Mouse (Mus musculus): ENCODE results near the gene Pde4d. TPM values are rescaled to one million over a fixed set of nuclear protein-coding genes. Genes with fewer than 3 reads are reported as not detected.

Gene Pde4d
- polyA plus RNA-seq, 1 experiment from 2014 or later = 14.6 TPM

- Histone ChIP-seq H3K36me3 (replicated peaks; ENCODE audit: control insufficient read depth, insufficient read depth, low read depth, low read length) (no peaks in the 10 kb centered on the region), H3K9me3 (replicated peaks; ENCODE audit: control insufficient read depth, low read length) (no peaks in the 10 kb centered on the region), H3K4me2 (ENCODE audit: low read depth, low read length) (no peak overlapping the region), H3K9ac (replicated peaks; ENCODE audit: low read length) (no peak overlapping the region), H3K4me3 (ENCODE audit: low read depth, low read length) (no peak overlapping the region), H3K27me3 (ENCODE audit: control insufficient read depth, insufficient read depth, low read length) (no peaks in the 10 kb centered on the region), H3K4me1 (ENCODE audit: control insufficient read depth, insufficient read depth, low read length) (no peaks in the 10 kb centered on the region), H3K27ac (replicated peaks; ENCODE audit: low read depth, low read length) (no peak overlapping the region)
- DNase-seq (ENCODE audit: low spot score) (no peak), ATAC-seq (replicated peaks; ENCODE audit: insufficient number of reproducible peaks, low FRiP score, low TSS enrichment, low read depth) (no peak)
- WGBS = 92% methylated on average over 7 of the region's 7 CpGs
These were observed 1388.2 kb downstream of the Pde4d start for GRCm38 (mm10) chr13:109837921-109838320.

- 22% methylated on average over 2 of the region's 2 CpGs for WGBS
- no peak overlapping the region for H3K9ac ChIP-seq (replicated peaks; ENCODE audit: low read length)
- no peaks in the 10 kb centered on the region for H3K9me3 ChIP-seq (replicated peaks; ENCODE audit: control insufficient read depth, low read length)
- H3K4me2 ChIP-seq (ENCODE audit: low read depth, low read length) = no peak overlapping the region
- no peaks in the 10 kb centered on the region for H3K36me3 ChIP-seq (replicated peaks; ENCODE audit: control insufficient read depth, insufficient read depth, low read depth, low read length)
- DNase-seq (ENCODE audit: low spot score) = no peak
- ATAC-seq (replicated peaks; ENCODE audit: insufficient number of reproducible peaks, low FRiP score, low TSS enrichment, low read depth) = no peak
- no peak overlapping the region for H3K27ac ChIP-seq (replicated peaks; ENCODE audit: low read depth, low read length)
- H3K4me3 ChIP-seq (ENCODE audit: low read depth, low read length) = no peak overlapping the region
- H3K4me1 ChIP-seq (ENCODE audit: control insufficient read depth, insufficient read depth, low read length) = no peaks in the 10 kb centered on the region
- no peaks in the 10 kb centered on the region for H3K27me3 ChIP-seq (ENCODE audit: control insufficient read depth, insufficient read depth, low read length)
These were observed 1390.5 kb downstream of the Pde4d start for GRCm38 (mm10) chr13:109840251-109840650.

- H3K27me3 ChIP-seq (ENCODE audit: control insufficient read depth, insufficient read depth, low read length) = no peaks in the 10 kb centered on the region
- no peak overlapping the region for H3K4me3 ChIP-seq (ENCODE audit: low read depth, low read length)
- DNase-seq (ENCODE audit: low spot score) (no peak), ATAC-seq (replicated peaks; ENCODE audit: insufficient number of reproducible peaks, low FRiP score, low TSS enrichment, low read depth) (no peak)
- H3K9ac ChIP-seq (replicated peaks; ENCODE audit: low read length) = no peak overlapping the region
- no peaks in the 10 kb centered on the region for H3K36me3 ChIP-seq (replicated peaks; ENCODE audit: control insufficient read depth, insufficient read depth, low read depth, low read length)
- H3K4me2 ChIP-seq (ENCODE audit: low read depth, low read length) = no peak overlapping the region
- H3K9me3 ChIP-seq (replicated peaks; ENCODE audit: control insufficient read depth, low read length) = no peaks in the 10 kb centered on the region
- H3K4me1 ChIP-seq (ENCODE audit: control insufficient read depth, insufficient read depth, low read length) = no peaks in the 10 kb centered on the region
- no peak overlapping the region for H3K27ac ChIP-seq (replicated peaks; ENCODE audit: low read depth, low read length)
- 83% methylated on average over 2 of the region's 2 CpGs for WGBS
These were observed 1391.5 kb downstream of the Pde4d start for GRCm38 (mm10) chr13:109841140-109841822.

- Histone ChIP-seq H3K9ac (replicated peaks; ENCODE audit: low read length) (no peak overlapping the region), H3K27me3 (ENCODE audit: control insufficient read depth, insufficient read depth, low read length) (no peaks in the 10 kb centered on the region), H3K27ac (replicated peaks; ENCODE audit: low read depth, low read length) (no peak overlapping the region), H3K4me3 (ENCODE audit: low read depth, low read length) (no peak overlapping the region), H3K4me2 (ENCODE audit: low read depth, low read length) (no peak overlapping the region), H3K4me1 (ENCODE audit: control insufficient read depth, insufficient read depth, low read length) (no peaks in the 10 kb centered on the region), H3K9me3 (replicated peaks; ENCODE audit: control insufficient read depth, low read length) (no peaks in the 10 kb centered on the region), H3K36me3 (replicated peaks; ENCODE audit: control insufficient read depth, insufficient read depth, low read depth, low read length) (no peaks in the 10 kb centered on the region)
- WGBS = 90% methylated on average over 2 of the region's 2 CpGs
- DNase-seq (ENCODE audit: low spot score) = no peak
- no peak for ATAC-seq (replicated peaks; ENCODE audit: insufficient number of reproducible peaks, low FRiP score, low TSS enrichment, low read depth)
These were observed 1393.2 kb downstream of the Pde4d start for GRCm38 (mm10) chr13:109842982-109843381.

GRCm38 (mm10) chr13:109844828-109845227 lies 1395.1 kb downstream of the Pde4d start:
- Histone ChIP-seq H3K4me2 (ENCODE audit: low read depth, low read length) (no peak overlapping the region), H3K4me3 (ENCODE audit: low read depth, low read length) (no peak overlapping the region), H3K4me1 (ENCODE audit: control insufficient read depth, insufficient read depth, low read length) (no peaks in the 10 kb centered on the region), H3K9me3 (replicated peaks; ENCODE audit: control insufficient read depth, low read length) (no peaks in the 10 kb centered on the region), H3K27me3 (ENCODE audit: control insufficient read depth, insufficient read depth, low read length) (no peaks in the 10 kb centered on the region), H3K36me3 (replicated peaks; ENCODE audit: control insufficient read depth, insufficient read depth, low read depth, low read length) (no peaks in the 10 kb centered on the region), H3K9ac (replicated peaks; ENCODE audit: low read length) (no peak overlapping the region), H3K27ac (replicated peaks; ENCODE audit: low read depth, low read length) (no peak overlapping the region)
- ATAC-seq (replicated peaks; ENCODE audit: insufficient number of reproducible peaks, low FRiP score, low TSS enrichment, low read depth) (no peak), DNase-seq (ENCODE audit: low spot score) (no peak)
- WGBS = 84% methylated on average over 6 of the region's 6 CpGs

- 87% methylated on average over 1 of the region's 1 CpGs for WGBS
- ATAC-seq (replicated peaks; ENCODE audit: insufficient number of reproducible peaks, low FRiP score, low TSS enrichment, low read depth) (no peak), DNase-seq (ENCODE audit: low spot score) (no peak)
- Histone ChIP-seq H3K27me3 (ENCODE audit: control insufficient read depth, insufficient read depth, low read length) (no peaks in the 10 kb centered on the region), H3K4me1 (ENCODE audit: control insufficient read depth, insufficient read depth, low read length) (no peaks in the 10 kb centered on the region), H3K4me2 (ENCODE audit: low read depth, low read length) (no peak overlapping the region), H3K36me3 (replicated peaks; ENCODE audit: control insufficient read depth, insufficient read depth, low read depth, low read length) (no peaks in the 10 kb centered on the region), H3K27ac (replicated peaks; ENCODE audit: low read depth, low read length) (no peak overlapping the region), H3K4me3 (ENCODE audit: low read depth, low read length) (no peak overlapping the region), H3K9me3 (replicated peaks; ENCODE audit: control insufficient read depth, low read length) (no peaks in the 10 kb centered on the region), H3K9ac (replicated peaks; ENCODE audit: low read length) (no peak overlapping the region)
These were observed 1414.1 kb downstream of the Pde4d start for GRCm38 (mm10) chr13:109863826-109864225.

GRCm38 (mm10) chr13:109864311-109864710 lies 1414.6 kb downstream of the Pde4d start:
- ATAC-seq (replicated peaks; ENCODE audit: insufficient number of reproducible peaks, low FRiP score, low TSS enrichment, low read depth) (no peak), DNase-seq (ENCODE audit: low spot score) (no peak)
- Histone ChIP-seq H3K4me1 (ENCODE audit: control insufficient read depth, insufficient read depth, low read length) (no peaks in the 10 kb centered on the region), H3K36me3 (replicated peaks; ENCODE audit: control insufficient read depth, insufficient read depth, low read depth, low read length) (no peaks in the 10 kb centered on the region), H3K9me3 (replicated peaks; ENCODE audit: control insufficient read depth, low read length) (no peaks in the 10 kb centered on the region), H3K27ac (replicated peaks; ENCODE audit: low read depth, low read length) (no peak overlapping the region), H3K4me3 (ENCODE audit: low read depth, low read length) (no peak overlapping the region), H3K9ac (replicated peaks; ENCODE audit: low read length) (no peak overlapping the region), H3K4me2 (ENCODE audit: low read depth, low read length) (no peak overlapping the region), H3K27me3 (ENCODE audit: control insufficient read depth, insufficient read depth, low read length) (no peaks in the 10 kb centered on the region)
- 76% methylated on average over 6 of the region's 6 CpGs for WGBS

- ATAC-seq (replicated peaks; ENCODE audit: insufficient number of reproducible peaks, low FRiP score, low TSS enrichment, low read depth) = no peak
- WGBS = 48% methylated on average over 8 of the region's 8 CpGs
These were observed 1430.6 kb downstream of the Pde4d start for GRCm38 (mm10) chr13:109880392-109880791.

More at GRCm38 (mm10) chr13:109880392-109880791, 1430.6 kb downstream of the Pde4d start:
- Histone ChIP-seq H3K9me3 (replicated peaks; ENCODE audit: control insufficient read depth, low read length) (no peaks in the 10 kb centered on the region), H3K27me3 (ENCODE audit: control insufficient read depth, insufficient read depth, low read length) (no peaks in the 10 kb centered on the region), H3K4me2 (ENCODE audit: low read depth, low read length) (no peak overlapping the region), H3K36me3 (replicated peaks; ENCODE audit: control insufficient read depth, insufficient read depth, low read depth, low read length) (no peaks in the 10 kb centered on the region), H3K9ac (replicated peaks; ENCODE audit: low read length) (no peak overlapping the region), H3K4me3 (ENCODE audit: low read depth, low read length) (no peak overlapping the region), H3K4me1 (ENCODE audit: control insufficient read depth, insufficient read depth, low read length) (no peaks in the 10 kb centered on the region), H3K27ac (replicated peaks; ENCODE audit: low read depth, low read length) (no peak overlapping the region)
- DNase-seq (ENCODE audit: low spot score) = no peak

Data from embryonic facial prominence, embryonic 11.5 days (tissue).